Mouse (Mus musculus) cerebellum, postnatal 4 days (tissue): ENCODE data around the gene Ptf1a.
A peak's percentile ranks its signal among the peaks of the same experiment; 100 is the strongest.

Experiments
- DNase-seq, 2 experiments: peaks; one replicate each; pipeline ENCODE4 v3.0.0; 2022; ENCODE audit warnings: low spot score in 2 of 2, mixed read lengths in 1 of 2

Ptf1a gene

GRCm38 (mm10) chr2:19444931-19445831 is at the start of gene Ptf1a:
TSS of gene Ptf1a (plus strand) at chr2:19445663.
- DNase-seq = peak in 1 of 2 experiments; percentile 47

DNA sequence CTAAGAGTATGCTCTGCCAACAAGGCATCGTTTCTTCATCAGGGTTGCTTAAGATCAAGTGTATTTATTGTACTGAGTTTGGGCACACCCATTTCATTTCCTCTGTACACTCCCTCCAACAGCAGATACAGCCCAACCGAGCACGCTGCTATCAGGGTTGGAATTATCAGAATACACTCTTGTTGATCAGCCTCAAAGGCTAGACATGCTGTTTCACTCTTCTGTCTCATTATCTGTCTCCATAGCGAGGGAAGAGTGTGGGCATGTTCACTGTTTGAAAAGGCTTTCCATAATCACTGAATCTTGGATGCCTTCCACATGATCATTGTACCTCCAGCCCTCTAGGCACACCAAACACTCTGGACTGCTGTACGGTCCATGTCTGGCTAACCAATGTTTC is 40.1 kb upstream of the Ptf1a start:
- no peak for DNase-seq

GRCm38 (mm10) chr2:19406531-19406930 is 38.9 kb upstream of the Ptf1a start:
- DNase-seq = no peak

- peak; percentile 66 to 79 for DNase-seq
Observed at GRCm38 (mm10) chr2:19414222-19414965, 31.1 kb upstream of the Ptf1a start.

DNA sequence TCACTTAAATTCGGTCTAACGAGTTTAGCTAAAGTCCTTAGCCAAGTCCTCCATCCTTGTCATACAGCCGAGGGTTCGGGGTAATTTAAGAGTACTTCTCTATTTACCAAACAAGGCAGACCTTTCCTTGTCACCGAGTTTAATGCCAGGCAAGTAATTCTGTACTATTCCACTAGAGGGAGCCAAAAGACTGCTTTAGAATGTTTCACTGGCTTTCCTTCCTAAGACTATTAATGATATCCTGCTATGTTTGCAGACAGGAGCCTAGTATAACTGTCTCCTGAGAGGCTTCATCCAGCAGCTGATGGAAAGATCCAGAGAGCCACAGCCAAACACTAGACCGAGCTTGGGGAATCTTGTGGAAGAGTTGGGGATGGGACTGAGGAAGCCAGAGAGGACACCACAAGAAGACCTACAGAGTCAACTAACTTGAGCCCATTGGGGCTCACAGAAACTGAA is 30.4 kb upstream of the Ptf1a start:
- peak in 1 of 2 experiments; percentile 51 for DNase-seq

DNA sequence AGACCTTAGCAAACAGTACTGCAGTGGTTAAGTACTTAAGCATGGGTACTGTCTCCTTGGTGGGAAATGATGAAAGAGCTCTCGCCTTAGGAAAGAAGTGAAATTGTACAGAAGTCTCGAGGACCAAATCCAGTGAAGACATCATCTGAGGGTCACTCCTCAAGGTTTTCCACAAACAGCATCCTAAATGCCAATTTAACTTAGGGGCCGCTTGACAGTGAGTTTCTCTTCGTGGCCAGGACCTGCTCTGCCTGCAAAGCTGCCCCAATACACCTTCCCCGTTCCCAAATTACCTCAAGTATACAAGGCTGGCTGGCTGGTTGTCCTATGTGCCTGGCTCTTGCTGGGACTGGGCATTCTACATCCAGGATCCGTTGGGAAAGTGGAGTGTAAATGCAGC is 29.4 kb upstream of the Ptf1a start:
- DNase-seq = no peak

DNA sequence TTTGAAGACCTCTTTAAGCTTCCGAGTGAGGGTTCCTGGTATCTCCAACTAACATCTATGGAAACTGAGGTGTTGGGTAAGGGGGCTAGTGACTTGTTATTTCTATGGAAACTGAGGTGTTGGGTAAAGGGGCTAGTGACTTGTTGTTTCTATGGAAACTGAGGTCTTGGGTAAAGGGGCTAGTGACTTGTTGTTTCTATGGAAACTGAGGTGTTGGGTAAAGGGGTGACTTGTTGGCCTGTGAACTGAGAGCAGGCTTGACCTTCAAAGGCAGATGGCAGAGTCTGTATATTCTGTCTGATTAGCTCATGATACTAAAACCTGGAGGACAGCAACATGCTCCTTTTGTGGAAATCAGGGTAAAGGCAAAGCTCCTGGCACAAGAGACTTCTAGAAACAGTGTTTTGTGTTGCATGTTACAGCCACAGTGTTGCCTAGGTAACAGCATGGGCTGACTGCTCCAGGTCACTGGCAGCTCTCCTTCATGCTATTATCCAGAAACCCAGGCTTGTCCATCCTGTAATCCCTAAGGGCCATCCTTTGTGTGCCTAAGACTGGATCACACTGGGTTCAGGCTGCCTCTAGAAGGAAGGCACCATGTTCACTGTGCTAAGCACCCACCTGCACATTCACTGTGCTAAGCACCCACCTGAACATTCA is 25.6 kb upstream of the Ptf1a start:
- no peak for DNase-seq

DNA sequence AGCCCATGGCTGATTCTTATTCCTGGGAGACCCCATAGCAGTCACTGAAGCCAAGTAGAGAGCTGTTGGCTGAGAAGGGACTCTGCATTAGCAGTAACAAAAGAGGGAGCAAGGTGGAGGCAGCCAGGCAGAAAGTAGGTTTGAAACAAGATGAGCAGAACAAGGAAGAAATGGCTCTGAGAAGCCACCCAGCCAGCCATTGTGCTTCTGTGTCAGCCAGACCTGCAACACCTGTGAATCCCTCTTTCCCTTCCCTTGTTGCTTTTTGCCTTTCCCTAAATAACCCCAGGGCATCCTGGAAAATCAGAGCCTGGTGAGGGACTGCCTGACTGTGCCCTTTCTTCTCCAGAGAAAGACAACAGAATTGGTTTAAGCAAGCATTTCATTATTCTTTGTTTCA is 23.2 kb upstream of the Ptf1a start:
- DNase-seq = no peak

DNA sequence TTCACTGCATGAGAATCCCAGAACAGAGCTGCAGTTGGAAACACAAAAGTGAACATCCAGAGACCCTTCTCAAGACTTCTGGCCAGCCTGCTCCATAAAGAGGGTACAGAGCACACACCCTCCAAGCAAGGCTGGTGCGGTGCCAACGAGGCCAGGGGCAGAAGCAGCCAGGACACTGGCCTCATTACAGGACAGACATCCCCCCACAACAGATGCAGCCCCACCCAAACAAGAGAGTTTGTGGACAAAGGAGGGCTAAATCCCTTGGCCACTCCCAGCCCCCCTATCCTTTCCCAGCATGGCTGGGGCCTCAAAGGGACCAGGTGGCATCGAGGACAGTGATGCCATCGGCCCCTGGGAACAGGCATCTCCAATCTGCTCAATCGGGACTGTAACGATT is 22.4 kb upstream of the Ptf1a start:
- DNase-seq = peak in 1 of 2 experiments; percentile 19

DNA sequence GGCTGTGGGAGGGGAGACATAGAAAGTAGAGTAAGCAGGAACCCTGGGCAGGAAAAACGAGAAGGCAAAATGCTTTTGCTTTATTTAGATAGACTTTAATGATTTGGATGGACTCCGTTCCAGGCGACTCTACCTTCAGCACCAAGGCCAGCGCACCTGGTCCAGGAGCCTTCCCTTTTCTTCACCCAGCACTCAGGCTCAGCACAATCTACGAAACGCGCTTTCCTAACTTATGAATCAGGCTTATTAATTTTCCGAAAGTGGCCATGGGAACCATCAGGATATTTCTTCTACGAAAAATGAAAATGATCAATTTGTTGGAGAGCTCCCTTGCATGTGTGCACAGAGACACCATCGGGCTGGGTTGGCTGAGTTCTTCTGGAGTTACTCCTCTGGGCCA is 16.4 kb upstream of the Ptf1a start:
- DNase-seq = no peak

- no peak for DNase-seq
Observed at GRCm38 (mm10) chr2:19429691-19430690, 15.5 kb upstream of the Ptf1a start.

GRCm38 (mm10) chr2:19430746-19431145 is 14.7 kb upstream of the Ptf1a start:
- no peak for DNase-seq

GRCm38 (mm10) chr2:19431186-19431585 is 14.3 kb upstream of the Ptf1a start:
- DNase-seq = no peak

- no peak for DNase-seq
Observed at GRCm38 (mm10) chr2:19431614-19432323, 13.7 kb upstream of the Ptf1a start.

- DNase-seq = no peak
Observed at GRCm38 (mm10) chr2:19444346-19444745, 1.1 kb upstream of the Ptf1a start.

DNA sequence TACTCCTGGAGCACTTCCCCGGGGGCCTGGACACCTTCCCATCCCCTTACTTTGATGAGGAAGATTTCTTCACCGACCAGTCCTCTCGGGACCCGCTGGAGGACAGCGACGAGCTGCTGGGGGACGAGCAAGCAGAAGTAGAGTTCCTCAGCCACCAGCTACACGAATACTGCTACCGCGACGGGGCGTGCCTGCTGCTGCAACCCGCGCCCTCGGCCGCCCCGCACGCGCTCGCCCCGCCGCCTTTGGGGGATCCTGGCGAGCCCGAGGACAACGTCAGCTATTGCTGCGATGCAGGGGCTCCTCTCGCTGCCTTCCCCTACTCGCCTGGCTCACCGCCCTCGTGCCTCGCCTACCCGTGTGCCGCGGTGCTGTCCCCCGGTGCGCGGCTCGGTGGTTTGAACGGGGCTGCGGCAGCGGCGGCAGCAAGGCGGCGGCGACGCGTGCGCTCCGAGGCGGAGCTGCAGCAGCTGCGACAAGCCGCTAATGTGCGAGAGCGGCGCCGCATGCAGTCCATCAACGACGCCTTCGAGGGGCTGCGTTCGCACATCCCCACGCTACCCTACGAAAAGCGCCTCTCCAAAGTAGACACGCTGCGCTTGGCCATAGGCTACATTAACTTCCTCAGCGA is 523 bp downstream of the Ptf1a start:
- DNase-seq = no peak

DNA sequence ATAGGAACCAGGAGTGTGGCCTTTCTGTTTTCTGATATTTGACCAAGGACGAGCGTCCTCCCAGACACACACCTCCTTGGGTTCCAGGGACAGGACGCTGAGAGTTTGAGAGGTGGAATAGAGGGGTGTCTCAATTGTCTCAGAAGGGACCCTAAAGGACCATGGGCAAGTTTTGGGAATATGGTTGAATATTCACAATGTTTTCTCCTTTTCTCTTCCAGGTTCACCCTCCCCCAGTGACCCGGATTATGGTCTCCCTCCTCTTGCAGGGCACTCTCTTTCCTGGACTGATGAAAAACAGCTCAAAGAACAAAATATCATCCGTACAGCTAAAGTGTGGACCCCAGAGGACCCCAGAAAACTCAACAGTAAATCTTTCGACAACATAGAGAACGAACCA is 1.3 kb downstream of the Ptf1a start:
- no peak for DNase-seq

- DNase-seq = peak in 1 of 2 experiments; percentile 60
Observed at GRCm38 (mm10) chr2:19448042-19448700, 2.7 kb downstream of the Ptf1a start.

DNA sequence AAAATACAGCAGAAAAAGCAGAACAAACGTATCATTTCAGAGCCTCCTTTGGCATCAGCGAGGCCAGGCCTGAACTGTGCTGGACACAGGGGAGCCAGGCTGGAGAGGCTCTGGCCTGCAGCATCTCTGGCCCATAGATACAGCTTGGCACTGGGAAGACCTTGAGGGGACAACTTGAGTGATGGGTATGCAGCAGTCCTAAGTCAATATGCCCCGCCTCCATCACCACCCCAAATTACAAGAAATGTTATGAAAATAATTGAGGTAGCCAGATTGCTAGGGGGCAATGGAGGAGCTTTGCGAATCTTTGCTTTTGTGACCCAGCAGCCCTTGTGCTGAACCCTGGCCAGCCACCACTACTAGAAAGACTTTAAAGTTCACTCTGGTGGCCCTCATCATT is 3.8 kb downstream of the Ptf1a start:
- DNase-seq = no peak
